Mouse (Mus musculus): ENCODE results near the gene Irf2bp1. TPM values are rescaled to one million over a fixed set of nuclear protein-coding genes. Genes with fewer than 3 reads are reported as not detected.

Irf2bp1 gene
- polyA plus RNA-seq, 1 experiment from 2014 or later: 11.5 TPM

DNA sequence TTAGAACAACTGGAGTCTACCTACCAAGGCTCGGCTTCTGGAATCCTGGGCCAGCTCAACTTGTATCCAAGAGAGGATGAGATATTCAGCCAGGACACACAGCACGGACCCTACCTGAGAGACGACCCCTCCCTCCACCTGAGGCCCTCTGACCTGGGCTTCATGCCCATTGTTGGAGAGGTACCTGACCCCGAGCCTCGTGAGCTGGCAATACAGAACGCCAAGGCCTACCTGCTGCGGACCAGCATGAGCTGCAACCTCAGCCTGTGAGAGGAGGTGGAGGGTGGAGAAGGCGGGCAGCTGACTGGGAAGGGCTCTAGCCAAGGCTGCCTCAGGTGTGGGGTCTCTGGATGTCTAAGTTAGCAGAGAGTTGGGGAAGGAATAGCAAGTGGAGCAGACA lies 51.3 kb downstream of the Irf2bp1 start:
- no peaks in the 10 kb centered on the region for H3K27me3 ChIP-seq
- no peak overlapping the region for H3K4me3 ChIP-seq
- H3K9ac ChIP-seq: no peak overlapping the region
- WGBS: 88% methylated on average over 8 of the region's 8 CpGs
- peaks cover 18% of the 10 kb centered on the region for H3K36me3 ChIP-seq
- no peaks in the 10 kb centered on the region for H3K9me3 ChIP-seq (replicated peaks)
- ATAC-seq (replicated peaks; ENCODE audit: insufficient number of reproducible peaks, insufficient read depth, low FRiP score, low read depth): no peak
- no peak overlapping the region for H3K27ac ChIP-seq
- no peak overlapping the region for H3K4me2 ChIP-seq
- H3K4me1 ChIP-seq (replicated peaks): peaks cover 10% of the 10 kb centered on the region; the same call in 1 of the 2 replicates

Other genes with a start within 250 kb of the Irf2bp1 start
- gene Psg19, start 205.5 kb upstream of the Irf2bp1 start, polyA plus RNA-seq (2015; fragmentation: Nextera tagmentation; extraction: Ambion mirVana): not detected in 2 replicates
- gene Psg17, start 182.4 kb upstream of the Irf2bp1 start, polyA plus RNA-seq (2015; fragmentation: Nextera tagmentation; extraction: Ambion mirVana): not detected in 2 replicates
- gene Mill2, start 164.1 kb upstream of the Irf2bp1 start, polyA plus RNA-seq (2015; fragmentation: Nextera tagmentation; extraction: Ambion mirVana): 0.54 and 0.56 TPM in 2 replicates
- 1.6 and 3.0 TPM in 2 replicates for gene Pglyrp1, start 132.7 kb upstream of the Irf2bp1 start, polyA plus RNA-seq (2015; fragmentation: Nextera tagmentation; extraction: Ambion mirVana)
- 20.6 and 26.8 TPM in 2 replicates for gene Ccdc61, start 93.6 kb upstream of the Irf2bp1 start, polyA plus RNA-seq (2015; fragmentation: Nextera tagmentation; extraction: Ambion mirVana)
- 0.53 and 0.79 TPM in 2 replicates for gene Nova2, start 78.2 kb upstream of the Irf2bp1 start, polyA plus RNA-seq (2015; fragmentation: Nextera tagmentation; extraction: Ambion mirVana)
- not detected in 2 replicates for gene Nanos2, start 16.6 kb upstream of the Irf2bp1 start, polyA plus RNA-seq (2015; fragmentation: Nextera tagmentation; extraction: Ambion mirVana)
- 2.2 and 2.3 TPM in 2 replicates for gene Mypop, start 12.8 kb upstream of the Irf2bp1 start, polyA plus RNA-seq (2015; fragmentation: Nextera tagmentation; extraction: Ambion mirVana)
- 0.14 and 0.61 TPM in 2 replicates for gene Foxa3, start 19.5 kb downstream of the Irf2bp1 start, polyA plus RNA-seq (2015; fragmentation: Nextera tagmentation; extraction: Ambion mirVana)
- gene Sympk, start 20.3 kb downstream of the Irf2bp1 start, polyA plus RNA-seq (2015; fragmentation: Nextera tagmentation; extraction: Ambion mirVana): 19.6 and 27.3 TPM in 2 replicates
- gene Rsph6a, start 50.6 kb downstream of the Irf2bp1 start, polyA plus RNA-seq (2015; fragmentation: Nextera tagmentation; extraction: Ambion mirVana): not detected in 2 replicates
- gene Dmwd, start 72.2 kb downstream of the Irf2bp1 start, polyA plus RNA-seq (2015; fragmentation: Nextera tagmentation; extraction: Ambion mirVana): 14.2 and 20.0 TPM in 2 replicates
- 51.9 and 57.3 TPM in 2 replicates for gene Dmpk, start 79.8 kb downstream of the Irf2bp1 start, polyA plus RNA-seq (2015; fragmentation: Nextera tagmentation; extraction: Ambion mirVana)
- 4.9 and 6.7 TPM in 2 replicates for gene Six5, start 90.5 kb downstream of the Irf2bp1 start, polyA plus RNA-seq (2015; fragmentation: Nextera tagmentation; extraction: Ambion mirVana)
- gene Gm4969, start 114.3 kb downstream of the Irf2bp1 start, polyA plus RNA-seq (2015; fragmentation: Nextera tagmentation; extraction: Ambion mirVana): 0.73 and 1.0 TPM in 2 replicates
- gene Fbxo46, start 115.8 kb downstream of the Irf2bp1 start, polyA plus RNA-seq (2015; fragmentation: Nextera tagmentation; extraction: Ambion mirVana): 7.3 and 9.6 TPM in 2 replicates
- 8.8 and 10.0 TPM in 2 replicates for gene Qpctl, start 145.2 kb downstream of the Irf2bp1 start, polyA plus RNA-seq (2015; fragmentation: Nextera tagmentation; extraction: Ambion mirVana)
- gene Snrpd2, start 145.7 kb downstream of the Irf2bp1 start, polyA plus RNA-seq (2015; fragmentation: Nextera tagmentation; extraction: Ambion mirVana): 93.2 and 96.6 TPM in 2 replicates
- gene Gipr, start 162.1 kb downstream of the Irf2bp1 start, polyA plus RNA-seq (2015; fragmentation: Nextera tagmentation; extraction: Ambion mirVana): 73.8 and 73.9 TPM in 2 replicates
- gene Eml2, start 172.4 kb downstream of the Irf2bp1 start, polyA plus RNA-seq (2015; fragmentation: Nextera tagmentation; extraction: Ambion mirVana): 18.9 and 21.0 TPM in 2 replicates
- gene Gpr4, start 208.5 kb downstream of the Irf2bp1 start, polyA plus RNA-seq (2015; fragmentation: Nextera tagmentation; extraction: Ambion mirVana): 2.1 and 2.2 TPM in 2 replicates
- 33.8 and 37.9 TPM in 2 replicates for gene Opa3, start 224.3 kb downstream of the Irf2bp1 start, polyA plus RNA-seq (2015; fragmentation: Nextera tagmentation; extraction: Ambion mirVana)

Data from heart, embryonic 15.5 days (tissue).